Mouse (Mus musculus): Measurements from ENCODE around the gene Rgs9bp.
"Not testable (repeated sequence)": the region's sequence is repeated elsewhere in the genome, so short reads cannot be mapped to it uniquely, and the experiment has no call there.

Gene Rgs9bp

DNA sequence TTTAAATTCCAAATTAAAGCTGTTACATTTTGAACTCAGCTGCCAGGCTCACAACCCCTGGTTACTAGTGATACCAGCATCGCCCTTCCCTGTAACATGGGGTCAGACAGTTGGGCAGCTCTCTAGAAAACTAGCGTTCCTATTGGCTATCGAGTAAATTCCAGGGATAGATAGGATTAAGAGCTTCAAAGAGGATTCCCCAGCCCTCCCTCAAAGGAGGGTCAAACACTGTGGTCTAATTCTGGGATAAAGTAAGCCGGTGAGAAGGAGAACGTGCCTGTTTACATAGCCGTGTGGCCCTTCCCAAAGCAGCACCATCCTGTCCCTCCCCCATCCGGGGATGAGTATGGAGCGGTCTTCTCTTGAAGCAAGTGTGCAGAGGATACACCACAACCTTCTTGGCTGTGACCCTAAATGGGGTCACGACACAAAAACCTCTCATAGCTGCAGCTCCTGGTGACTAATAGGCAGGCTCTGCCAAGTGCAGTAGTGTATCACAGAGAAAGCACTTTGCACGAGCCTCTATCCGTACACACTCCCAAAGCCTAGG lies 1.8 kb downstream of the Rgs9bp start:
- no peak for DNase-seq (ENCODE audit: low spot score in 2 of 2)

DNA sequence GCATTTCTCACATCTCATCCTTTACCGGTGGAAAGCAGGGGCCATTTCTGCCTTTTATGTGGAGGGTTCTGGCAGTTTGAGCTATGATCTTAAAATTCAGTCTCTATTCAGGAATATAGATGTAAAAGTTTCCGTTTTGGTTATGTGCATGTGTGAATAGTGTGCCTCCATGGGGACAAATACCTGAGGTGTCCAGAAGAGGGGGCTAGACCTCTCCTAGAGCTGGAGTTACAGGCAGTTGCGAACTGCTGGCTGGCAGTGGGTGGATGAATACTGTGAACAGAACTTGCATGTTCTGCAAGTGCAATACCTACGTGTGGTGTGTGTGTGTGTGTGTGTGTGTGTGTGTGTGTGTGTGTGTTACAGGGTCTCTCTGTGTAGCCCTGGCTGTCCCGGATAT lies 2.7 kb downstream of the Rgs9bp start:
- no peak for DNase-seq (ENCODE audit: low spot score in 2 of 2)

DNA sequence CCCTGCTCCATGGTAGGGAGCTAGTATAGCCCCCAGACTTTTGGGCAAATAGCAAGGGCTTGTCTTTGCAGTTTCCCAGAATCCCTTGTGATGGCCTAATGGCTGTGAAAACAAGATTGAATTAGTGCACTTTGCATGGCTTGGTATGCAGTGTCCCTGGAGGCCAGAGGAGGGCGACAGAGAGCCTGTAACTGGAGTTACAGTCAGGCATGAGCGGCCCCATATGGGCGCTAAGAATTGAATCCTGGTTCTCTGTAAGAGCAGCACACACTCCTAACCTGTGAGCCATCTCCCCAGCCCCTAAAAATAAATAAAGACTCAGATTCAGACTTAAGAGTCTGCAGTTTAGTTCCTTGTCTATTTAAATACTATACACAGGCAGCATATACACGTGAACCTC lies 5.5 kb downstream of the Rgs9bp start:
- DNase-seq (ENCODE audit: low spot score in 2 of 2), result peak; percentile 27 to 60

DNA sequence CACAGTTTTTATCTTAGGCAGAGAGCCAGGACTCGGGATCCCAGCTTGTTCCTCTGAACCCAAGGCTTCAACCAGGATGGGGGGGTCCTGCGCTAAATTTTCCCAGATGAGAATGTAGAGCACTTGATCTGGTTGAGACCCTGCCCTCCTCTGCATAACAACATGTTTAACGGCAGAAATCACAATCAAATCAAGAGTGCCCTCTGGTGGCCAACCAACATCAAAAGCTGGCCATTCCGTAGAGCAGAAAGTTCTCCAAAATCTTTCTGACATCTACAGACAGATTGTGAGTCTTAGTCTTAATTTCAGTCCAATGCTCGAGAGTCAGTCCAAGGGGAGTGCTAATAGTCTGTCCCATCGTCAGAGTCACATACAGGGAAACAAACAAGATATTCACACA lies 14.5 kb downstream of the Rgs9bp start:
- not testable (repeated sequence) for DNase-seq (ENCODE audit: low spot score in 2 of 2)

DNA sequence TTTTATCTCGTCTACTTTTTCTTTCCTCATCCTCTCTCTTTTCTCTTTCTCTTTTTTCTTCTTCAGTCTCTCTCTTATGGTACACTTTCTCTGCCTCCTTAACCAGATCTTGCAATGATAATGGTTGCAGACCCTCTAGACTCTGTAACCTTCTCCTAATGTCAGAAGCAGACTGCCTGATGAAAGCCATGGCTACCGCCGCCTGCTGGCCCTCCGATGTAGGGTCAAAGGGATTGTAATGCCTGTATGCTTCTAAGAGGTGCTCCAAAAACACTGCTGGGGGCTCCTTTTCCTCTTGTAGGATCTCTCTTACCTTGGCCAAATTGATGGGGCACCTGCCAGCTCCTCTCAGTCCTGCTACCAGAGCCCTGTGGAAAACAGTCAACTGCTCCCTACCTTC lies 15.7 kb downstream of the Rgs9bp start:
- DNase-seq (ENCODE audit: low spot score in 2 of 2), result not testable (repeated sequence)

DNA sequence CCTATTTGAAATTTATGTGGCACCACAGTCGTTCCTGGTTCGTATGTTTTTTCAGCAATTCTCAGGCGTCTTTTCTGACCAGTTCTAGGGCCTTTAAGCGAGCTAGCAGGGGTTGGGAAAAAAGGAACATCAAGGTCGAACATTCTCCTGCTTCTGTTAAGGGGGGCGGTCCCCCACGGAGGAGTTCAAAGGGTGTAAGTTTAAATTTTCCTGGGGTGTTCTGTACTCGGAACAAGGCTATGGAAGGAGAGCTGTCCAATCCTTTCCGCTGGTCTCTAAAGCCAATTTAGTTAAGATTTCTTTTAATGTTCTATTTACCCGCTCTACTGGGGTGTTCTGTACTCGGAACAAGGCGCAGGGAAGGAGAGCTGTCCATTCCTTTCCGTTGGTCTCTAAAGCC lies 19.4 kb downstream of the Rgs9bp start:
- DNase-seq (ENCODE audit: low spot score in 2 of 2), result not testable (repeated sequence)

DNA sequence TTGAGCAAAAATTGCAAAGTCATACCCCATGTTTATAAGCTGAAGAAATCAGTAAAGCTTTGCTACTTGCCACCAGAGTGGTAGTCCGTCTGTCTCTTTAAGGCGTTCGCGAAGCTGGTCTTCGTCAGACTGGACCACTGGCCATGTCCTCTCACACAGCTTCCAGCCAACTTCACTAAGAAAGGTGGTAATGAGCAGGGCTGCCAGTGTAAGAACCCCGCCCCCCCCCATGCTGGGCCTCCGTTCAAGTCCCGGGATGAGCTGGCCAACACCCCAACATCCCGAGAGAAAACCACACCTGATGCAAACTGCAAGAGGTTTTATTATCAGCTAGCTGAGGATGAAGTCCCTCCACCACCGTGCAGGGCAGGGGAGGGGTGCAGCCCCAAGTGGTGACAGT lies 20.5 kb downstream of the Rgs9bp start:
- not testable (repeated sequence) for DNase-seq (ENCODE audit: low spot score in 2 of 2)

DNA sequence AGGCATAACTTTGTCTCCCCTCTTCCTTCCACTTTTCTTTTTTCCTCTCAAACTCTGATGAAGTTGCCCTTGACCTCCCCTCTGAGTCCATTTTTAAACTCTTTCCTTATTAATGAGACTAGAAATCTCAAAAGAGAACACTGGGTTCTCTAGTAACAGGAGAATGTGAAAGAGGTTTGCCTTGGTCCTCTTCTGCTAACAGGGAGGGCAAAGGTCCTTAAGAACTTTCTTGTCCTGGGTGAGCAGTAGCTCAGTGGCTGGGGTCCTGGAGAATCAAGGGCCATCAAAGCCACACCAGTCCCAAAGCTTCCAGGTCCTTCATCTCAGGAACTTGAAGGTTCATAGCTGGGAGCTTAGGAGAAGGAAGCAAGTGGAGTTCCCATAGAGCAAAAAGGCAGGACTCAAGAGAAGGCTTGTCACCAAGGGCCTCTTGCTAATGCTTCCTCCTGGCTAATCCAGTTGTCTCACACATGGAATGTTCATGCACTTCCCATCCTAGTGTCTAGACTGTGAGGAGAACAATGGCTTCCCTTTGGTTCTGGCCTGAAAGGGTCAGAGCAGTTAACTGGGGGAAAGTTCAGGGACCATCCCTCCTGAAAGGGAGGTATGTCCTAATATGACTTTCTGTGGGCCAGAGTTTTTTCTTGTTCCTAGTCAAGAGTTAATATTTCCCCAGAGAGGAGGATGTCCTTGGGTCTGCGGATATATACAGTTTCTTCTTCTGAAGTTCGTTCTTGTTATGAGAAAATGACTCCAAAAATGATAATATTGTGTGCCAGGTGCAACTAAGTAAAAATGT lies 21.1 kb downstream of the Rgs9bp start:
- no peak for DNase-seq (ENCODE audit: low spot score in 2 of 2)

DNA sequence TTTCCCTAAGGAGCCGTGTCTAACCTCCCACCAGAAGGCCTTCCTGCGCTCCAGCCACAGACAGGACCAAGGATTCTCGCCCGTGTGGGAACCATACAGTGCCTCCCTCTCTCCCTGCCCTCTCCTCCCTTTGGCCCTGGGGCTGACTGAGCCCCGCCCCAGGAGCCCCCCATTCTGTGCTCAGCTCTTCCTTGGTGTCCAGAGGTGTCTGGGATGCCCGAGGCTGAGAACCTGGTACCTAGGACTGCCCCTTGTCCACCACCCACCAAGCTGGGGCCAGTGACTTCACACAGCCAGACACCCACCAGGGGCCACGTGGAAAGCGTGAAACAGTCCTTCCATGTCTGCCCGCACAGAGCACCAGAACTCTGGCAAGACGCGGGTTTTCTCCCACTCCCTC lies 22.3 kb downstream of the Rgs9bp start:
- no peak for DNase-seq (ENCODE audit: low spot score in 2 of 2)

DNA sequence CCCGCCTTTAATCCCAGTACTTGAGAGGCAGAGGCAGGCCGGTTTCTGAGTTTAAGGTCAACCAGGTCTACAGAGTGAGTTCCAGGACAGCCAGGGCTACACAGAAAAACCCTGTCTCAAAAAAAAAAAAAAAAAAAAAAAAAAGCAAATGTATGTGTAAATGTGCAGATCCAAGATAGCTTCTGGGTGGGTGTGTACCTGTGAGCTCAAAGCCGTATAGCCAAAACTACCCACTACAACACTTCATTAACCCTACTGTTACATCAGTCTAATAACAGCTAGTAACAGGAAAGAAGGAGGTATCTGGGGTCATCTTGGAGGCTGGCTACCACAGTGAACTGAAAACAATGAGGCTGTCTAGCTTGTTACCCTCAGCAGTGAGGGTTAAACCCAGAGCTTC lies 25.5 kb downstream of the Rgs9bp start:
- no peak for DNase-seq (ENCODE audit: low spot score in 2 of 2)

DNA sequence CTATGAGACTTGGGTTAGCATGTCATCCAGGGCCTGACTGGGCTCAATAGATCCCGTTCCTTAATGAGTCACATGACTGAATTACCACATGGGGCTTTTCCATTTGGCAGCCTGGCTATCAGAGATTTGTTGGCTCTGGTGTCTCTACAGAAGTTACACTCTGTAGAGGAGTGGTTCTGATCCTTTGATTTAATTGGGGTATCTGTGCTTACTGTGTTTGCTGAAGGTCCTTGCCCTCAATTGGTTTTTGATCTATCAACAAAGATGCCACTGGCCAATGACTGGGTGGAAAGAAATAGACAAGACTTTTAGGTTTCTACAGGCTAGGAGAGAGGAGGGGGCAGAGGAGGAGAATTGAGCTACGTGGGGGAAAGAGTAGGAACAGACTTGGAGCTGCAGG lies 26.7 kb downstream of the Rgs9bp start:
- no peak for DNase-seq (ENCODE audit: low spot score in 2 of 2)

DNA sequence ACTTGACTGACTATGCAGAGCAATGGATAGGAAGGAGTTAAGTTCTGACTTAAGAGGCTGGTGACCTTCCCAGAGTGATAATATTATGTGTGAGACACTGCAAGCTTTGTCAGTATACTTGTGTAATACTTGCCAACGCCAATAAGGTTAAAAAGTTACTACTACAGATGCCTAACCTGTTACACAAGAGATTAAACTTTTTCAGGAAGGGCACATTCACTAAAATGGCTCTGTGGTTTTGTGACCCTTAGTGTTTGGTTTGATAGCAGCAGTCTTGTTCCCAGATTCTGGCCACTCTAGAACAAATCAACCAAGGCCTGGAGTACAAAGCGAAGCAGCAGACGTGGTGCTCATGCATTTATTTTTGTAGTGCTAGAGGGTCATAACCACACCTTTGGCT lies 27.8 kb downstream of the Rgs9bp start:
- no peak for DNase-seq (ENCODE audit: low spot score in 2 of 2)

DNA sequence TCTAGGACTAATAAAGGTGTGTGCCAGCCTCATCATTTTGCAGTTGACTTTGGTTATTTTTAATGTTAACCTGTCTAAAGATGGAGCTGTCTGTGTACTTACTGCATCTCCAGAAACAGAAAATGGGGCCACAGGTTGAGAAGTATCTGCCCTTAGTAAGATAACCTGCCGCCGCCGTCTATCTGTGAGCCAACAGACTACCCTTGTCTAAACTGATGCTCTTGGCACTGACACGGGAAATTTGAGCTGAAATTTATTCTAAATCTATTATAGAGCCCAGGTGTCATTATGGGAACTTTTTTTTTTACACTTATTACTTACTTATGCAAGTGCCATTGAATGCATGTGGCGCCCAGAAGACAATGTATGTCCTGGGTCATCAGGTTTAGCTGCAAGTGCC lies 28.5 kb downstream of the Rgs9bp start:
- no peak for DNase-seq (ENCODE audit: low spot score in 2 of 2)

DNA sequence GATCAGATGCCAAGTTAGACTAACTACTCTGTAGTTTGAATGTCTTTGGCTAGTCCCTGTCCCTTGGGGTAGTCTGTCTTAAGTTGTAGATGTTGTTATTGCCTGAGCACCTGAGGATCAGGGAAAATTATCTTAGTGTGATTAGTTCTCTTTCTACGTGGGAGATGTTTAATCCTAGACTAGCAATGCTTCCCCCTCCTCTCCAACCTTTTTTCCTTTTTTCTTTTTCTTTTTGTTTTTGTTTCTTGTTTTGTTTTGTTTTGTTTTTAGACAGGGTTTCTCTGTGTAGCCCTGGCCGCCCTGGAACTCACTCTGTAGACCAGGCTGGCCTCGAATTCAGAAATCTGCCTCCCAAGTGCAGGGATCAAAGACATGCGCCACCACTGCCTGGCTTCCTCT lies 29.2 kb downstream of the Rgs9bp start, which contains the start of gene Nudt19:
Gene Nudt19 (minus strand): TSS at position 100 of the 399 bp plus-strand sequence.
- DNase-seq (ENCODE audit: low spot score in 2 of 2), result no peak

DNA sequence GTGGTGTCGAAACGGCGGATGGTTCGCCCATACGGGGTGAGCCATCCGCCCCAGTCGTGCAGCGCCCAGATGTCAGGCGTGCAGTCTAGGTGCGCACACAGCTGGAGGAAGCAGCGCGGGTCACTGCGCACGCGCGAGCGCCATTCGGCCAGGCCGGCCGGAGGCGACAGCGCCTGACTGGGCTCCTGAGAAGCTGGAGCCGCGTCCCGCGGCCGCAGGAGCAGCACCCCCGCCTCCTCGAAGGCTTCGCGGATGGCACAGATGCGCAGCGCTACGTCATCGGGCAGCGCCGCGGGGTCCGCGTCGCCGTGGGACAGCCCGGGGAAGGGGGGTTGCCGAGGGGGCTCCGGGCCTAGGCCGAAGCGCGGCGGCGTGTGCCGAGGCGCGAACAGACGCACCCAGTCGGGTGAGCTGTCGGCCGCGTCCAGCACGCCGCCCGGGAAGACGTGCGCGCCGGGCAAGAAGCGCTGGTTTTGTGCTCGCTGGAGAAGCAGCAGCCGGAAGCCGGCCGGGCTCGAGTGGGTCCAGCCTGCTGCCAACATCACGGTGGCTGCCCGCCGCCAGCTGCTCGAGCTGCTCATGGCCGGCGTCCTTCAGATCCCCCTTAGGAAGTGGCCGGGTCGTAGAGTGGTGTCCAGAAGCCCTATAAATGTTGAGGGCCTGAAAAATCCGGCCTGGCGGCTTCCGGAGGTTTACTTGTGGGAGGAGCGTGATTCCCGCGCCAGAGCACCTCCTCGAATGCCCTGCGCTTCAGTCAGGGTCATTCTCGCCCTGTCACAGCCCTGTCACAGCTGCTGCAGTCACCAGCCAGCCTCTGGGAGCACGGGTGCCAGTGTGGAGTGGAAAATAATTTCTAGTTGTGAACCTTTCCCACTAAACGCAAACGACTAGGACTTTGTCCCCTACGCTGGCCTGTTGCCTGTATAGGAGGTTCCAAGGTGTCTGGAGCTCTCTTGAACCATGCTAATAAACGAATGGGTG lies 29.9 kb downstream of the Rgs9bp start:
- DNase-seq (ENCODE audit: low spot score in 2 of 2), result peak; percentile 86 to 90

DNA sequence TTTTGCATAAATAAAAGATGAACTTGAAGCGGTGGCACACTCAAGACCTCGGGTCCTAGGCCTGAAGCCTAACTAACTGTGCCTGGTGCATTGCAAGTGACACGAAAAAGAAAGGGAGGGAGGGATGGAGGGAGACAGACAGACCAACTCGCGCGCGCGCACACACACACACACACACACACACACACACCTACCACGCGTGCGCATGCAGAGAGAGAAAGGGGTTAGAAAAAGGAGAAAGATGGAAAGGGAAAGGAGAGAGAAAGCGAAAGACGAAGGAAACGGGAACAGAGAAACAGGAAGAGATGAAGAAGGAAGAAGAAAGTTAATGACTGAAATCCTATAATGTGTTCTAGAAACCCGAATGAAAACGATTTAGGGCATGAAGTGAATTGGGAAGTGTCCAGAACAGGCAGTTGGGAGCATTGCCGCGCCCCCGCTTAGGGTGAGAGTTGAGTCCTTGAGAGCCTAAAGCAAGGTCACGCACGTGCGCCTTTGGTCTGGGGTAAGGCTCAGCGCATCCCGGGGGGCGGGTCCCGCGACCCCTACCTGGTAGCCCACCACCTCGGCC lies 30.7 kb downstream of the Rgs9bp start:
- DNase-seq (ENCODE audit: low spot score in 2 of 2), result peak in 1 of 2 experiments; percentile 7

DNA sequence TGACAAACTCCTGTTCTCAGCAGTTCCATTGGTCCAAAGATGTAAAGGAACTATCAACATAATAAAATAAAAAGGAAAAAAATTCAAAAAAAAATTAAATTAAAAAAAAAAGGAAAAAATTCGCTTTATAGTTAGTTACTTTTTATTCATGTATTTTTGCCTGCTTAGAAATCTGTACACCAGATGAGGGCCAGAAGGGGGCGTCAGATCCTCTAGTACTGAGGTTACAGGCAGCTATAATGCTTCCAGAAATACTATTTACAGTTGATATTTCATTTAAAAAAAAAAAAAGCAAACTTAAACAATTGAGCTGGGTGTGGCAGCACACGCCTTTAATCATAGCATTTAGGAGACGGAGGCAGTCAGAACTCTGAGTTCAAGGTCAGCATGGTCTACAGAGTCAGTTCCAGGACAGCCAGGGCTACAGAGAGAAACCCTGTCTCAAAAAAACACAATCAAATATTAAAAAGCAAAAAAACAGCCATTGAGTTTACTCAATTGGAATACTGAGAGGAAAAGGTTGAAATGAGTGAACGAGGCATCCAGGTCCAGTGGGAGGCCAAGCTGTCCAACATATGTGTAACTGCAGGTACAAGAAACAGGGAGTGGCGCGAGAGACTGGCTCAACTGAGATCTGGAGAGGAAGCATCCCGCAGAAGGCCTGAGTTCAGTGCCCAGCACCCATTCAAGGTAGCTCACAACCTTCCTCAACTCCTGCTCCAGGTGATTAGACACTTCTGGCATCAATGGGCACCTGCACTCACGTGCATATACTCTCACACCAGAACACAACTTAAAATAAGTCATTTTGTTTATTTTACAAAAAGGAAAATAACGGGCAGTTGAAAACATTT lies 31.4 kb downstream of the Rgs9bp start:
- peak in 1 of 2 experiments; percentile 33 for DNase-seq (ENCODE audit: low spot score in 2 of 2)

DNA sequence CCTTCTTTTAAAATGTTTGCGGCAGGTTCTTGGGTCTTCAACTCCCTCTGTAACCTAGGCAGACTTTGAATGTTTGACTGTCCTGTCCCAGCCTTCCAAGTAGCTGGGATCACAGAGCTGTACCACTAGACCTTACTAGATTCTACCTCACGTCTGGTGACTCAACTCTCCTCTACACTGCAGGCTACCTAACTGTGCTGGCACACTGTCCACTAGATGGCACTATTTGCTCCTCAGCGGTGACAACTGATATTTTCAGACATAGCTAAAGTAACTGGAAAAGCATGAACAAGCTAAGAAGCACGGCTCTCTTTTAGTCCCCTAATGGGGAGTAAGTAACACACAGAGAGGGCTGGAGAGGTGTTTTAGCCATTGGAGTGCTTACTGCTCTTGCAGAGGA lies 39.5 kb downstream of the Rgs9bp start:
- DNase-seq (ENCODE audit: low spot score in 2 of 2), result peak; percentile 44 to 57

DNA sequence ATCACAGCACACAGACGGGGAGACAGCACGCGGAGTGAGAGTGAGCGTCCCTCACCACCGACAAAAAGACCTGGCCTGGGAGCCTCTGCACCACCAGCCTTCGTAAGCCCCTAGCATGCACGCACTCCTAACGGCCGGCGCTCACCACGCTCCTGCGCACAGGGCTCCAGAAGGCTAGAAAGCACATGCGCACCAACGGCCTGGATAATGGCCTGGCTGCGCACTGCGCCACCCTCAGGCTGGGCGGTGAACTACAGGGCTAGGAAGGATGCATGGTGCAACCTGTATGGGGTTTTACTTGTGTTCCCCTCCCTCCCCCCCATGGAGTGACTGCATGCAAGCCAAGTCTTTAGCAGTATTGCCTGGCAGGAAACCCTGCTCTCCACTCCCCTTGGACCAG lies 47.8 kb downstream of the Rgs9bp start, which contains the start of gene Tdrd12:
Gene Tdrd12 (minus strand): TSS at position 184 of the 400 bp plus-strand sequence.
- no peak for DNase-seq (ENCODE audit: low spot score in 2 of 2)

DNA sequence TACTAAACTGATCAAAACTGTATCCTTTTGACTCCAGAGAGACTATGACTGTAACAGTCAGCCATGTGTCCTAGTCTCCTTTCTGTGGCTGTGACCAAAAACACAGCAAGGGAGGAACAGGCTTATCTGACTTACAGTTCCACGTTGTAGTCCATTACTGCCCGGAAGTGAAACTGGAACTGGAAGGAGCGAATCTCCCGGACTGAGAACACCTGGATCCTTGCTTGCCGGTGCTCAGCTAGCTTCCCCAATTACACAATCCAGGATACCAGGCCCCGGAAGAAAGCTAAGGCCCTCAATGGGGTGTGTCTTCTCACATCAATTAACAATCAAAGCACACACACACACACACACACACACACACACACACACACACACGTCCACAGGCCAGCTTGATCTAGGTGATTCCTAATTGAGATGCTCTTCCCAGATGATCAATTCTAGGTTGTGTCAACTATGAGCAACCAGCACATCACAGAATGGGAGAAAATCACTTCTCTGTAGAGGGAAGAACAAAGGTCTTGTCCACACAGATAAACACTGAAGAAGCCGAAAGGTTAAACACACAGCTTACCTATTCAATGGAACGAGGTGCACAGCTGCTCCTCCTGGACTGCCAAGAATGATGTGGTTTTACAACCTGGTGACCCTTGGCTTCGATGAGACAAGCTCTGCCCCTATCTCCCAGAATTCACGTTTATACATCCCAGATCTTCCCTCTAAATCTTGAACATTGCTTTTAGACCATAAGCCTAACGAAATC lies 49.5 kb downstream of the Rgs9bp start:
- no peak for DNase-seq (ENCODE audit: low spot score in 2 of 2)
